Mouse (Mus musculus) lung, adult 2 months (tissue): ENCODE measurements around the gene Erich3.

ENCODE experiments used
- CTCF ChIP-seq: fragments of 200-500 bp; IDR thresholded peaks from 2 replicates; pipeline ENCODE4 v1.5.1; 2011; ENCODE audit warnings: mild to moderate bottlenecking, low read length, control low read depth; ENCODE audit not compliant: insufficient read depth
- POLR2A ChIP-seq: fragments of 200-500 bp; IDR thresholded peaks from 2 replicates; pipeline ENCODE4 v1.6.1; 2011; ENCODE audit warnings: low read depth, mild to moderate bottlenecking, control low read depth, low read length, borderline replicate concordance; ENCODE audit errors: extremely low read depth

- TF ChIP-seq CTCF (no peak), POLR2A (no peak)
These were observed 94.4 kb downstream of the Erich3 start for GRCm38 (mm10) chr3:154758089-154758488.
